Mouse (Mus musculus): ENCODE results near the gene Nlk. TPM values are rescaled to one million over a fixed set of nuclear protein-coding genes. Genes with fewer than 3 reads are reported as not detected.
"Not testable (repeated sequence)": the region's sequence is repeated elsewhere in the genome, so short reads cannot be mapped to it uniquely, and the experiment has no call there.

The Nlk gene
- total RNA-seq, 2 experiments from 2014 or later = 105 to 114 TPM

DNA sequence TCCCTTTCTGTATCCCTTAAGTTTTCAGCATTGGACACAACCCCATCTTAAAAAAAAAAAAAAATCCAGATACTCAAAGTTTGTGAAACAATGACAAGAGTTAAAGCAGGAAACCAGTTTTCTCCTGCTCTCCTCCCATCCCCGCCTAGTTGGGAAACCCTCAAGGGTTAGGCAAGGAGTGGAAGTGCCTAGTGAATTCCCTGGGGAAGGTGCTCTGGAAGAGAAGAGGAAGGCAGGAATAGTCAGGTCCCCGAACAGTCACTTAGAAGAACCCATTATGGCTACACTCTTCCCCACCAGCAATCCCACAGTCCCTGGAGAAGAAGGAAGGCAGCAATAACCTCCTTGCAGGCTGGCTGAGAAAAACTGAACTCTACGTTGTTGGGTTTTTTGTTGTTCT, 2.9 kb downstream of the Nlk start:
- intact Hi-C loops (cut with DNase I) = no loop called here

DNA sequence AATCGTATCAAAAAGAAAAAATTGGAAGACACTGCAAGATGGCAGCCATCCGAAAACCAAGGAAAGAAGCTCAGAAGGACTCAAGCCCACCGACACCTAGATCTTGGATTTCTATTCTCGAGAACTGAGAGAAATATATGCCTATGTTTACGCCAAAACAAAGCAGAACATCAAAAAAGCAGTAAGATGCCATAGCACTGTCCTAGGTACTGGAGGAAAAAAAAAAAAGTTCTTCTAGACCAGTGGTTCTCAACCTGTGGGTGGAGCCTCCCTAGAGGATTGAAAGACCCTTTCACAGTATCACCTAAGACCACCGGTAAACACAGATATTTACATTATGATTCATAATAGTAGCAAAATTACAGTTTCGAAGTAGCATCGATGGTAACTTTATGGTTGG, 3.9 kb downstream of the Nlk start:
- no peak for DNase-seq (ENCODE audit: low spot score in 2 of 2)
- intact Hi-C loops (cut with DNase I) = no loop called here

More for the DNA sequence above, 2.9 kb downstream of the Nlk start:
- no peak for DNase-seq (ENCODE audit: low spot score in 2 of 2)

DNA sequence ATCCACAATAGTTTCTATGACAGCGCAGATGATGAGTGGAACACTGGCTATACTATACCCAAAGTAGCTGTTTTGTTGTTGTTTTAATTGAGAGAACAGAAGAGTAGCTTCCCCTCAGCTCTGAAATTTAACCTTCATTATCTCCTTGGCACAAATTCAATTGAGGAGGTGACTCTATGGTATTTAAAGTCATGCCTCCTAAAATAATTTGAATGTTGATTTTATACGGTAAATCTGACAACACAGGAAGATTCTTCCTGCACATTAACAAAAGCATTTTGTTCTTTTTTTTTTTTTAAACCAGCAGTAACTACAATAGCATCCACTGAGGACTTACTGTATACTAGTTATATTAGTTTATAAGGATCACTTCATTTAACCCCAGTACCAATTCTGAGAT, 6.0 kb downstream of the Nlk start:
- intact Hi-C loops (cut with DNase I) = no loop called here
- DNase-seq (ENCODE audit: low spot score in 2 of 2) = no peak

DNA sequence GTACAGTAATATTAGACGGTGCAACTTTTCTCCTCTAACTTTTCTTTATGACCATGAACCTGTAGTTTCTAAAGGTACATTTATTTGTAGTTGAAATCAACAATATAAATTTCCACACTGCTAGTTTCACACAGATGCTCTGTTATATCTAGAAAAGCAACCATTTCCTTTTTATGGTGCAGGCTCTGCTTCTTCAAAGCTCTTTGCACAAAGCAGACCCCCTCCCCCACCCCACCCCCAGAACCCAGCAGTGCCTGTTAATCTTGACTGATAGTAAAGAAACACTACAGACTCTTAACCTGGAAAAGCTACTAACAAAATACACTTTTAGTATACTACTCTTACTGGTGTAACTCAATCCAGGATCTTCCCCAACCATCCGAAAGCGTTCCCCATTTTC, 6.6 kb downstream of the Nlk start:
- DNase-seq (ENCODE audit: low spot score in 2 of 2) = no peak
- intact Hi-C loops (cut with DNase I) = no loop called here

DNA sequence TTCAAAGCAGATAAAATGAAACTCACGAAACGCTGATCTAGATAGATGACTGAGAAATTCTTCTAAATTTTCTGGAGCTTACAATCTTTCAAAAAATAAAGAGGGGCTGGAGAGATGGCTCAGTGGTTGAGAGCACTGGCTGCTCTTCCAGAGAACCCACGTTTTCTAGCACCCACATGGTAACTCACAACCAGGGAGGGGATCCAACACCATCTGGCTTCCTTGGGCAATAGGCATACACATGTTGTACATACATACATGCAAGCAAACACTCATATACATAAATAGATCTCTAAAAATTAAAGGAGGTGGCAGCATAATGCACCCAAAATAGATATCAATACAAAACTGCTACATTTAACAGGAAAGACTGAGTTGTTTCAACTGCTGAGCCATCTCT, 16.1 kb downstream of the Nlk start:
- intact Hi-C loops (cut with DNase I) = no loop called here
- peak; percentile 47 to 62 for DNase-seq (ENCODE audit: low spot score in 2 of 2)

DNA sequence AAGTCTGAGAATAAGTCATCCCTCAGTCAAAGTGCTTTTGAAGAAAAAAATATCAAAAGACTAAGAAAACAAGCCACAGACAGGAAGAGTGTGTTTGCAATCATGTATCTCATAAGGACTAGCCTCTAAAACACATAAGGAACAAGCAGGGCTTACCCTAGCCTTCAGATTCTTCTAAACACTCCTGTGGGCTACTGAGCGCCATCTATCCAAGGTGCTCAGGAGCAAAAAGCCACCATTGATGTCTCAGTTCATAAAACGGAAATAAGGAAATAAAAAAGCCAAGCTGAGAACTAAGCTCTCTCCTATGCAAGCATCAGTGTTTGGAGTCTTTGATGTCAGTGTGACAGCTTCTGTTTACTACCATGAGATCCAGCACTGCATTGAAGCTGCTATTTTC, 18.4 kb downstream of the Nlk start:
- DNase-seq (ENCODE audit: low spot score in 2 of 2) = no peak
- intact Hi-C loops (cut with DNase I) = no loop called here

DNA sequence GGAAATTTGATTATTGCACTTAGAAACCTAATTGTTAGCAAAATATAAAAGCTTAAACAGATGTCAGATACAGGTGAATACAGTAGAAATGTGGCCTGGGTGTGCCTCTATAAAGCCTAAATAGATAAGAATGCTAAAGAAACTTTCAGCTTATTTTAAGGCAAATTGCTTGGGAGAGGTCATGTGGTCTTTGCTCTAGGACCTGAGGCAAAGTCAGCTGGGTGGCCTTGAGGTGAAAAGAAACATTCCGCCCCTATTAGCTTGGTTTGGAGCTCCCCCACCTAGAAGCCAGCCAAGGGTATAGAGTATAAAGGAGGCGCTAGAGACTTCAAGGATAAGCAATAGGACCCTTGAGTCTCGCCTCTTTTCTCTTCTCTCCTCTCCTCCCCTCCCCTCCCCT, 28.5 kb downstream of the Nlk start:
- intact Hi-C loops (cut with DNase I) = no loop called here
- no peak for DNase-seq (ENCODE audit: low spot score in 2 of 2)

DNA sequence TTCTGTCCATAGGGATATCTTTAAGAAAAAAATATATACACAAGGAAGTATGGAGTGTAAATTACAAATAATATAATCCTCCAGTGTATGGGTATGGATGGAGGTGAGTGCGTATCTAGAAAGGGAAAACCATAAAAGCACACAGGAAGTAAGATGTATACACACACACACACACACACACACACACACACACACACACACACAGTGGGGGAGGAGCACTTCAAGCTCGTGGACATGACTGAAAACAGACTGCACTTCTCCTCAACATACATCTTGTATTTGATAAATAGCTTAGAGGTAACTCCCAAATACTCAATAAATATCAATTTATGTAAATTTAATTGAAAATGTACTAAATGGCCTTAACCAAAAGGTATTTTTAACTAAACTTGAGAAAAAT, 32.3 kb downstream of the Nlk start:
- no peak for DNase-seq (ENCODE audit: low spot score in 2 of 2)
- intact Hi-C loops (cut with DNase I) = no loop called here

DNA sequence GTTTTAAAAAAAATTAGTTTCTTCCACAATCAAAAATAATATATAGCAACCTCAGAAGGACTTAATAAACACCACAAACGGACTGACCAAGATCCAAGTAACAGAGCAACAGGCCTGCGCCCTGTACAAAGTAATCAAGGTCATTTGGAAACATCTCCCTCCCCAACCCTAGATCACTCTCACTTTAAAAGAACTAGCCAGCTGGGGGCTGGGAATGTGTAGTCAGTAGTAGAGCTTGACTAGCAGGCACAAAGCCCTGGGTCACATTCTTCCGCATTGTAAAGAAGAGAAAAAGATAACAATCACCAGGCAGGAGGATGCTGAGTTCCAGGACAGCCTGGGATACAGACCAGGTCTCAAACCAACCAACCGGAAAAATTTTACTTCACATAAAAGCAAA, 33.3 kb downstream of the Nlk start:
- intact Hi-C loops (cut with DNase I) = no loop called here
- no peak for DNase-seq (ENCODE audit: low spot score in 2 of 2)

DNA sequence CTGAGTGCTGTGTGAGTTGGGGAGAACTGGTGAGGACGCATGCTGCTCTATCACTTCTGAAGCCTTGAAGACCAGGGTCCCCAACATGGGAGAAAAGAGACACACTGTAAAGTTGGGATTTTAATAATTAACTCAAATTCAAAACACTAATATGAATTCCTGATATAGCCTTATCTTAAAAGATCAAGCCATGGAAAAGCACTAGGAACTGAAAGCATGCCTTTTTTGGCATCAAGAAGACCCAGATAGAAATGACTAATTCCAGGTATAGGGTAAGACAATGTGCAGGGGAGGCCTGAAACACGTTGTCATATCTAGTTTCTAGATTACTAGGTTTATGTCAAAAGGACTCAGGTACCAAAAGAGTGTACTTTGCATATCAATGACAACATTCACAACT, 48.0 kb downstream of the Nlk start:
- DNase-seq (ENCODE audit: low spot score in 2 of 2) = no peak
- intact Hi-C loops (cut with DNase I) = no loop called here

DNA sequence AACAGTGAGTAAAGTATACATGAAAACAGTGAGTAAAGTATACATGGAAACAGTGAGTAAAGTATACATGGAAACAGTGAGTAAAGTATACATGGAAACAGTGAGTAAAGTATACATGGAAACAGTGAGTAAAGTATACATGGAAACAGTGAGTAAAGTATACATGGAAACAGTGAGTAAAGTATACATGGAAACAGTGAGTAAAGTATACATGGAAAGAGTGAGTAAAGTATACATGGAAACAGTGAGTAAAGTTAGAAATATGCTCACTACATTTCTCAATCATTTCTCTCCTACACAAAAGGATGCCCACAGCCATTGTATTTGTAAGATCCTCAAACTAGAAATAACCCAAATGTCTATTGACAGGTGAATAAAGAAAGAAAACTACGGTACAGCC, 48.8 kb downstream of the Nlk start:
- intact Hi-C loops (cut with DNase I); DNase-seq (ENCODE audit: low spot score in 2 of 2): not testable (repeated sequence)

DNA sequence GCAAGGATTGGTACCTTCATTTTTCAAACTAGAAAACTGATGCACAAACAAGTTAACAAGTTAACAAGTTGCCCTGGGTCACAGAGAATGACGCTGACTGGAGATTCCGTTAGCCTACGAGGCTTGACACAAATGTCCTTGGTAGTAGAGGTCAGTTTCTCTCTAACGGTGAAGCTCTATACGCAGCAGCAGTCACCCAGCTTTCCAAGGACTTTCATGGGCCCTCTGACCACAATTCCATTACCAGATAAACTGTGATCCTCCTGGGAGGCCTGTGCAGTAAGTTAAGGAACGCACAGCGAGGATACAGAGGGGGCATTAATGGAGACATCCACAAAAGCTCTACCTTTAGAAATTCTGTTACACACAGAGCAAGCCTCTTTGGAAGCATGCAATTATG, 53.4 kb downstream of the Nlk start:
- DNase-seq (ENCODE audit: low spot score in 2 of 2) = no peak
- intact Hi-C loops (cut with DNase I) = no loop called here

DNA sequence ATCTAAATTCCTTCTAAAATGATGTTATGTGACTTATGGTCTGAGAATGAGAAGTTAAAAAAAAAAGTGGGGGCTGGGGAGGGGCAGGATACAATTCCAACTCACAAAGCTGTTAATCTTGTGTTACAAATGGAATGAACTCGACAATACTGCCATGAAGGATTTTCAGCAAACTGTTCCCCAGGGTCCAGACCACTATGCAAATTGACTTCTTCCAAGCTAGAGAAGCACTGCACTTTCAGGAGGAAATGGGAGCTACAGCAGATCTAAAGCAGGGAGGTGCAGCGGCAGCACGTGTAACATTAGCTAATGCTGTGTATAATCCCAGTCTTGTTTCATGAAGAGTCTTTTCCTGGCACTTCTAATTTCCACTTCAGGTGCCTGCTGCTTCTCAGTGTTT, 55.0 kb downstream of the Nlk start:
- DNase-seq (ENCODE audit: low spot score in 2 of 2) = peak in 1 of 2 experiments; percentile 13
- intact Hi-C loops (cut with DNase I) = no loop called here

DNA sequence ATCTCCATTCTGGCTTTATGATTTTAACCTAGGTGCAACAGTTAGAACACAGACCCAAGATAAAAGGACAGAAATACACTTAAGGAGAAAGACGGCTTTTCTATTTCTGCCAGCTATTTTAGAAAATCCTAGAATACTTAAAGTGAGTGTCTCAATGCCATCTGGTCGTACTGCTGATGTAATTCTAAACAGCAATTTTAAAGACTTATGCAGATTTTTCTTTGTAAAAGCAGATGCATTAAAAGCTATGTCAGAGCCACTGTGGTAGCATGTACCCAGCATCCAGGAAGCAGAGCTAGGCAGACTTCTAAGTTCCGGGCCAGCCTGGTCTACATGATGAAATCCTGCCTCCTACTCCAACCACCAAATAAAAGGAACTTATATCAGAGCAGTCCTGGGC, 56.1 kb downstream of the Nlk start:
- no peak for DNase-seq (ENCODE audit: low spot score in 2 of 2)
- intact Hi-C loops (cut with DNase I) = no loop called here

DNA sequence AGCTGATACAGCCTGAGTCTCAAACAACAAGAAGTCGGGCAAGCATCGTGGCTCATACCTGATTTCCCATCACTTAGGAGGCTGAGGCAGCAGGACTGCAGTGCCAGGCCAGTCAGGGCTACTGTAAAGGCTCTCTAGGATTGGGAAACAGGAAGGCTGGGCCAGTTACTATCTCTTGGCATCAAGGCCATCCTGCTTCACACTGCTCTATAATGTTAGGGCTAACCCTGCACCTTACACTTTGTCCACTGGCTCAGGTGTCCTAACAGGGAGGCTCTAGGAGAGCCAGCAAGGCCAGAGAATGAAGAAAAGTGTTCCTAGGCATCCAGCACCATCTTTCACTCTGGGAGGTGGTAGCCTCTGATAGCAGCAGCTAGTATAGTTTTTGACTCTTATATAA, 64.4 kb downstream of the Nlk start:
- DNase-seq (ENCODE audit: low spot score in 2 of 2) = no peak
- intact Hi-C loops (cut with DNase I) = no loop called here

DNA sequence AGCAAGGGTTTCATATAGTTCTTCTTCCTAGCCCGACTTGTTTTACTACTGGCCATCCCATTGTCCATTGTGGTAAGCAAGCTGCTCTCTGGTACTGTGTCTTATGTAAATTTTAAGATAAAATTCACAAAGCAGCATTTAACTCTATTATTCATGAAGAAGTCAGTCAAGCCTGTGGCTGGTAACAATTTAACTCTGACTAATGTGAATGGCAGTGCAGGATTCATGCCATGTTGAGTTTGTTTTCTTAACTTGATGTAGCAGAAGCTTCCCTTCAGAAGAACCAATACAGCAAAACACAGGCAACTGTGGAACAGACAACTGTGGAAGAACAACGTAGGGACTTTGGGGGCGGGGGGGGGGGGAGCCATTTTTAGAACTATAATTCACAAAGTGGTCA, 68.3 kb downstream of the Nlk start:
- intact Hi-C loops (cut with DNase I) = no loop called here
- DNase-seq (ENCODE audit: low spot score in 2 of 2) = no peak

DNA sequence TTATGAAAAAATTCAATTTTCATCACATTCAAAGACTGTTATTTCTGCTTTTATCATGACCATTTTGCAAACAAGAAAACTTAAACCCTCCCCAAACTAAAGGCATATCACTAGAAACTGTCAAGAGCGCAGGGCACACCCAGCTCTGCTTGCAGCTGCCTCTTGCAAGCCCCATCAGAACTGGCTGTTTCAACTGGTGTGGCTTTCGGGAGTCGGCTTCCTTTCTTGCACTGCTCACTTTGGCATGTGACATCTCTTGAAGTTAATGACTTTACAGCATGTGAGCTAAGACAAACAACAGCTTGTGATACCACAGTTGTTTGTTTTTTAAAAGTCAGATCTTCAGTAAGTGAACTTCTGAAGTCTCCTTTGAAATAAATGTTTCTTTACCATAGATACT, 72.8 kb downstream of the Nlk start:
- no peak for DNase-seq (ENCODE audit: low spot score in 2 of 2)
- intact Hi-C loops (cut with DNase I) = no loop called here

DNA sequence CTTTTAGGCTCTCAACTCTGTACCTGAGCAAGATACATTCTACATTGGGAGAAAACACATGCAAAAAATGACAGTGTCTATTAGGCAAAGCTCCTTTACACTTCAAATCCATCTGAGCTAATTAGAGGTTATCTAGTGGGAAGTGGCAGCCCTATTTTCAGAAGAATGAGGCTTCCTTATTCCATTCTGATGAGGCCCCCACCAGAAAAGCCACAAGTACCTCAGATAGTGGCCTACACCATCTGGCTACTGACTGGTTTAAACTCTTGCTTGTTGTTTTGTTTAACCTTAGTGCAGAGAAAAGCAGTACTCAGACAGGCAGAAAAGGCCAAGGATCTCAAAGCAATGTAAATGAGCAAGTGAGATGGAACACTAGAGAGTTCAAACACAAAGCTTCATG, 75.2 kb downstream of the Nlk start:
- no peak for DNase-seq (ENCODE audit: low spot score in 2 of 2)
- intact Hi-C loops (cut with DNase I) = no loop called here

DNA sequence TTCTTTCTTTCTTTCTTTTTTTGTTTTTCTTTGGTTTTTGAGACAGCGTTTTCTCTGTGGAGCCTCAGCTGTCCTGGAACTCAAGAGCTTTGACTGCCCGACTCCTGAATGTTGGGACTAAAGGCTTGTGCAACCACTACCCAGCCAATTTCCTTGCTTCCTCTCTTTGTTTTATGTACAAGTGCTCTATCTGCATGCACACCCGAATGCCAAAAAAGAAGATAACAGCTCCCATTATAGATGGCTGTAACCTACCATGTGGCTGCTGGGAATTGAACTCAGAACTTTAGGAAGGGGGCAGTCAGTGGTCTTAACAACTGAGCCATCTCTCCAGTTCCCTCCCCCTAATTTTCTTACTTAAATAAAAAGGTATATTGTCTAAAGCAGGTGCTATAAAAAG, 77.0 kb downstream of the Nlk start:
- intact Hi-C loops (cut with DNase I) = no loop called here
- no peak for DNase-seq (ENCODE audit: low spot score in 2 of 2)

DNA sequence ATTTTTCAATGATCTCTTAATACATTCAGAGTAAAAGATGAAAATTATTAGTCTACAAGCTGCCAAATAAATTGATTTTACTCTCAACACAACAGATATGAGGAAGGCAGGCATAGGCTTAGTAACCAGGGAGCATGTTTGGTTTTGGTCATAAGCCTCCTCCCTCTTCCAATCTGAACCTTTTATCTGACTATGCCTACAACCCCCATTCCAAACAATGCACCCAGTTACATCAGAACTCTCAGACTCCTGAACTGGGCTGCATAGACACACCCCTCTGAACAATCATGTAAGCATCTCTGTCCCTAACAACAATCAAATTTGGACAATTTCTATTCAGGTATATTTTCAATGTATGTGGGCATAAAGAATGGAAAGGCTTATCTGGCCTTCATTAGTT, 85.9 kb downstream of the Nlk start:
- intact Hi-C loops (cut with DNase I) = no loop called here

DNA sequence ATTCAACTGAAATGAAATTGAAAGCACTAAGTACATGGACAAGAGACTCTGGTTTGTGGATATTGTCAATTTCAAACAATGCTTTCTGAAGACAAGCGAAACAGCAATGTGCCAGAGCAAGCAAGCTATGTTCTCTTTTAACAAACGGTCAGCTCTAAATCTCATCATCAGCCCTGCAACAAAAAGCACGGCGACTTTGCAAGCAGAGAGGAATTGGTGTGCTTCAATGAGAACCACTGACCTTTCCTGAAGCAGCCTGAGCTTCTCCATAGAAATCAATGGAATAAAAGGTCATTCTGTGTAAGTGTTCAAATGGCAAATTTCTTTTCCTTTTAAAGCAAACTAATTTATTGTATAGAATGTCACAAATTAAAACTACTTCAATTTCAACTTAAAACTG, 87.5 kb downstream of the Nlk start:
- DNase-seq (ENCODE audit: low spot score in 2 of 2) = no peak
- intact Hi-C loops (cut with DNase I) = no loop called here

More for the DNA sequence above, 85.9 kb downstream of the Nlk start:
- no peak for DNase-seq (ENCODE audit: low spot score in 2 of 2)

DNA sequence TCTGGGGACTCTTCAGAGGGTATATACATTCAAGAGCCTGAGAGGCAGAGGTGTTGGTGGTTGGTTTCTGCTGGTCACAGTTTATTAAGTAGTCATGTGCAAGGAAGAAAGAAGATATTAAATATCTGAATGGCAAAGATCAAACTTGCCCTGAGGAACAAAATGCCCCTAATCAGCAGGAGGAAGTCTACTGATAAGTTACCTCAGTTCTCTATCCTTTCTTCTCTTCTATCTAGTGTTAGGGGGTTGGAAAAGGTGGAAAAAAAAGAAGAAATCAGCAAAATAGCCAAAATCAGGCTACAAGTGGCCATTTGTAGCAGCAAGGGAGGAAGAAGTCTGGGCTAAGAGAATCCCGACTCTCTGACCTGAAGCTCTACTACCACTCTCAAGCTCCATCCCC, 92.3 kb downstream of the Nlk start:
- DNase-seq (ENCODE audit: low spot score in 2 of 2) = no peak
- intact Hi-C loops (cut with DNase I) = no loop called here

DNA sequence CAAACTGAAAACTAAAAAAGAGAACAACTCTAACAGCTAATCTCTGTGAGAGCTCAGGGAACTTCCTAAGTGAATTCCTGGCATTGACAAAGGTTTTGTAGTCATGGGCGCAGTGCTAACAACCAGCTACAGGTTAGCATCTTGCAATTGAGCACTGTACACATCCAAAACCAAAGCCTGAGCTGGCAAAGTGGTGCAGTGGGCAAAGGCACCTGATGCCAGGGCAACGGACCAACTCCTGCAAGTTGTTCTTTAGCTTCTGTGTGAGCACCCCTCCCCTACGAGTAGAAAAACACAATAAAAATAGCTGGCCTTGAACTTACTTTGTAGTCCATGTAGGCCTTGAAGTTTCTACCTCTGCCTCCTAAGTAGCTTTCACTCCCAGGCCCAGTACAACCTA, 94.4 kb downstream of the Nlk start:
- intact Hi-C loops (cut with DNase I) = no loop called here
- DNase-seq (ENCODE audit: low spot score in 2 of 2) = no peak
